Mouse (Mus musculus) midbrain, embryonic 11.5 days (tissue): ENCODE results near the gene 2210016F16Rik. TPM values are rescaled to one million over a fixed set of nuclear protein-coding genes. Genes with fewer than 3 reads are reported as not detected.

Experiments used
- ATAC-seq: fragments of 200-750 bp; cut with Nextera tagmentation; 2 replicates; pipeline ENCODE4 v1.8.0; 2017; ENCODE audit warnings: moderate TSS enrichment, moderate library complexity; ENCODE audit not compliant: low FRiP score
- DNase-seq: peaks from one replicate; pipeline ENCODE4 v3.0.0; 2015; ENCODE audit warnings: low spot score; ENCODE audit errors: missing footprints
- H3K27ac ChIP-seq: fragments of 300-500 bp; sonication (generic); 2 replicates; pipeline ENCODE4 v1.5.1; 2014; ENCODE audit warnings: low read depth, low read length
- H3K27me3 ChIP-seq: fragments of 300-500 bp; sonication (generic); 2 replicates; pipeline ENCODE4 v1.6.1; 2014; ENCODE audit warnings: mild to moderate bottlenecking, low read length, moderate library complexity, mixed read lengths; ENCODE audit not compliant: control insufficient read depth, insufficient read depth
- H3K36me3 ChIP-seq: fragments of 300-500 bp; sonication (generic); 2 replicates; pipeline ENCODE4 v1.6.1; 2014; ENCODE audit warnings: mild to moderate bottlenecking, low read length, moderate library complexity, mixed read lengths; ENCODE audit not compliant: control insufficient read depth, insufficient read depth
- H3K4me1 ChIP-seq: fragments of 300-500 bp; sonication (generic); 2 replicates; pipeline ENCODE4 v1.6.1; 2014; ENCODE audit warnings: low read length; ENCODE audit not compliant: control insufficient read depth, insufficient read depth
- H3K4me2 ChIP-seq: fragments of 300-500 bp; sonication (generic); 2 replicates; pipeline ENCODE4 v1.6.1; 2014; ENCODE audit warnings: mild to moderate bottlenecking, moderate library complexity
- H3K4me3 ChIP-seq: fragments of 300-500 bp; sonication (generic); 2 replicates; pipeline ENCODE4 v1.5.1; 2014; ENCODE audit warnings: low read depth, low read length
- H3K9ac ChIP-seq: fragments of 300-500 bp; sonication (generic); 2 replicates; pipeline ENCODE4 v1.6.1; 2014; ENCODE audit warnings: low read length
- H3K9me3 ChIP-seq: fragments of 300-500 bp; sonication (generic); 2 replicates; pipeline ENCODE4 v1.6.1; 2016; ENCODE audit warnings: low read length; ENCODE audit not compliant: control insufficient read depth
- WGBS: fragments of 180-500 bp; shearing (Covaris S2); extraction: QIAGEN DNeasy Blood & Tissue Kit; methylation state at CpG from one replicate; pipeline ENCODE4 v1.1.7; 2014; 5-methylcytosine and 5-hydroxymethylcytosine counted together
- polyA plus RNA-seq: library from polyadenylated mRNA; unstranded; fragments of >200 nt; fragmentation: Nextera tagmentation; extraction: Ambion mirVana; gene quantifications from 2 replicates; pipeline ENCODE4 v1.2.1, GENCODE M21; 2014

The 2210016F16Rik gene
- 31.1 and 34.9 TPM in 2 replicates for polyA plus RNA-seq

DNA sequence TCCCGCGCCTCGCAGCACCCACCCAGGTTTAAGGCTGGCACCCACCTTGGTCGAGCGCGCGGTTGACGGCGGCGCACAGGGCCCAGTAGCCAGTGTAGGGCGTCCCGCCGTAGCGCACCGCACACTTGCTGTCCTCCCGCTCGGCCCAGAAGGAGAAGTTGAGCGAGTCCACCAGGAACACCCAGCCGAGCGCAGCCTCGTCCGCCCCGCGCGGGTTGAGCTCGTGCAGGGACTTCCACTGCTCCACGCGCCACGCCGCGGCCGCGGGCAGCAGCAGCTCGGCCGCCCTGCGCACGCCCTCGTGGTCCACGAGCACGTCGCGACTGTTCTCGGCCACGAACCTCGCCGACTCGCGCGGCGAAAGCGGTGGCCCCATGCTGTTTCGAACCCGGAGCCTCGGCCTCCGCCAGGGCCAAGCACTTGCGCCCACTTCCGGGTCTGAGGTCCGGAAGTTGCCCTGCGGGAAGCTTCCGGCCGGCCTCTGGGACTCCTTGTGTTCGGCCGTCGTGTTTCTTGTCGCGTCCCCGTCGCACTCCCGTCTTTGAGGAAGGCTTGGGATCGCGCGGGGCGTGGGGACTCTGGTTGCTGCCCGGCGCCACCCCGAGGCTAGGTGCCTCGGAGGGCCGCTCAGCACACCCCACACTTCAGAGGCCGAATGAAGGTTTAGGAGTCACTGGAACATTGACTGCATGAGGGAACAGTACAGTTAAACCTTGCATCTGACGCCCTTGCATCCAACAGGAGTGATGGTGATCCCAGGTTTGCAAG lies at the start of gene 2210016F16Rik:
TSS of gene 2210016F16Rik (minus strand) at position 447 of the 768 bp plus-strand sequence.
- peak; percentile 83 for ATAC-seq
- WGBS = 4% methylated on average over 80 of the region's 80 CpGs
- peak within 1 kb of the TSS; percentile 89 for H3K9ac ChIP-seq
- peaks cover 4% of the 10 kb centered on the region; the same call in 1 of the 2 replicates for H3K4me1 ChIP-seq
- H3K4me2 ChIP-seq = peak within 1 kb of the TSS; percentile 83
- H3K27me3 ChIP-seq = no peaks in the 10 kb centered on the region
- H3K36me3 ChIP-seq = peaks cover 23% of the 10 kb centered on the region
- DNase-seq = peak; percentile 95
- H3K27ac ChIP-seq = no peak within 1 kb of the TSS
- peaks cover 20% of the 10 kb centered on the region for H3K9me3 ChIP-seq
- peak within 1 kb of the TSS; percentile 77 for H3K4me3 ChIP-seq

DNA sequence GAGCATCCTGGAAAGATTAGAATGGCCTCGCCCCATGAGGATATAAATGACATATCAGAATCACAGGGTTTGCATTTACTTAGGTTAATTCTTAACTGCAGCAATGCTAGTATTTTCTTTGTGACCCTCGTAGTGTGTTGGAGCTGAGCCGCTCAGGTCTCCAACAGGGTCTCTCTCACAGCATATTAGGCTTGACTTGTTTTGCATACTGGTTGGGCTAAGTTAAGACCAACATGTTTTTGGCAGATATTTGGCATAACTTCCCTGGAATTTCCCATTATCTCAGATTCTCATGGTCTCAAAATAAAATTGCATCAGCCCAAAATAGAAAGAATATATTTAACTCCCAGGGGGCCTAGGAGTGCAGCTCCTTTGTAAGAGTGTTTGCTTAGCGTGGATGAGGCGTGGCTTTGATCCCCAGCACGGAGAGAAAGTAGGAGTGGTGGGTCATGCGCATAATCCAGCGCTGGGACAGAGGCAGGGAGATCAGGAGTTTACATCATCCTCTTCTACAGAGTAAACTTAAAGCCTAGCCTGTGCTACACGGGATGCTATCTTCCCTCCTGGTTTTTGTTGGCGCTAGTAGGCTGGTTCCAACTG lies 38.1 kb upstream of the 2210016F16Rik start:
- H3K9ac ChIP-seq = no peak overlapping the region
- H3K4me2 ChIP-seq = no peak overlapping the region
- no peaks in the 10 kb centered on the region for H3K9me3 ChIP-seq
- DNase-seq (peak; percentile 78), ATAC-seq (no peak)
- no peaks in the 10 kb centered on the region for H3K36me3 ChIP-seq
- H3K4me3 ChIP-seq = no peak overlapping the region
- no peak overlapping the region for H3K27ac ChIP-seq
- no peaks in the 10 kb centered on the region for H3K27me3 ChIP-seq
- WGBS = 62% methylated on average over 10 of the region's 10 CpGs
- no peaks in the 10 kb centered on the region for H3K4me1 ChIP-seq

DNA sequence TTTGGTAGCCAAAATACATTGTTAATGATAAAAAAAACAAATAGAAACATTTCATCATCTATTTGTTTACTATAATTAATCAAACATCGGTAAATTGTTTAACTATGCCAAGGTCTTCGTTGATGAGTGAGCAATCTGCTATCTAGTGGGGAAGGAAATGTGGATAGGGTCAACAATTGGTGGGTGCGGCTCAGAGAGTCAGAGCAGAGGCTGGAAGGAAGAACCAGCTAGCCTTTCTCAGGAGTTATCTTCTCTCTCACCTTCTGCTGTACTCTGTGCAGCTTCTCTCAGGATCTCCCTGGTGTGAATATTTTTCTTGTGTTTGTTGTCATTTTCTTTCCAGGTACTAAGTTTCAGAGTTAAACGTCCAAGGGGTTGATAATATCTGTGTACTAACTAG lies 37.2 kb upstream of the 2210016F16Rik start:
- ATAC-seq (no peak), DNase-seq (peak; percentile 23)
- no peaks in the 10 kb centered on the region for H3K4me1 ChIP-seq
- H3K9ac ChIP-seq = no peak overlapping the region
- H3K36me3 ChIP-seq = no peaks in the 10 kb centered on the region
- H3K4me3 ChIP-seq = no peak overlapping the region
- H3K27me3 ChIP-seq = no peaks in the 10 kb centered on the region
- H3K4me2 ChIP-seq = no peak overlapping the region
- H3K9me3 ChIP-seq = no peaks in the 10 kb centered on the region
- H3K27ac ChIP-seq = no peak overlapping the region
- WGBS = 88% methylated on average over 4 of the region's 4 CpGs

DNA sequence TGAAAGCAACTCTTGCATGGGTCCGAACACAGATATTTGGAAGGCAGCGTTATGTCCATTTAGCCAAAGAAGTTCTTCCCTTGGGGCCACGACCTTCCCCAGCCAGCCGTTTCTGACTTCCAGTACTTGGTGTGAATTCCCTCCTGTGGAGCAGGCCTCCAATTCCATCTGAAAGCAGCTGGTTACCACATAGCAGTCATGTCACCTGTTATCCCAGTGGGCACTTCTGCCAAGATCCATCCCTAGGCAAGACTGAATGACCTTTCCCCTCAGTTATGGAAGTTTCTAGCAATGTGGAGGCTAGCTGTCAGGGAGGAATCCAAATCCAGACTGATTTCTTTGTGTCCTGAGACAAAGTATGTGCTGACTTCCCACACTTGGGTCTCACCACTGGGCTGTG lies 36.0 kb upstream of the 2210016F16Rik start:
- Histone ChIP-seq H3K27me3 (no peaks in the 10 kb centered on the region), H3K36me3 (no peaks in the 10 kb centered on the region), H3K4me2 (no peak overlapping the region), H3K4me1 (no peaks in the 10 kb centered on the region), H3K4me3 (no peak overlapping the region), H3K9ac (no peak overlapping the region), H3K9me3 (no peaks in the 10 kb centered on the region), H3K27ac (no peak overlapping the region)
- DNase-seq (no peak), ATAC-seq (no peak)
- 79% methylated on average over 4 of the region's 4 CpGs for WGBS

DNA sequence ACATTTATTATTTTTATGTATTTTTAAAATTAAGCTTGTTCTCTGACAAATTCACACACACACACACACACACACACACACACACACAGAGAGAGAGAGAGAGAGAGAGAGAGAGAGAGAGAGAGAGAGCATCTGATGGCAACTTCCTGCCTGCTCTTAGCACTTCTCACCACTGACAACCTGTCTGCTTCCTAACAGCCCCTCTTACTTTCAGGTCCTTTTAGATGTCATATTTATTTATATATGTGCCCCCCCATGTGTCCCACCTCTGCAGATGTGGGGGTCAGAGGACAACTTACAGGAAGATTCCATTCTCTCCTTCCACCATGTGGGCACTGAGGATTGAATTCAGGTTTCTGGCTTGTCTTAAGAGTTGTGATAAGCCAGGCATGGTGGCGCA lies 34.2 kb upstream of the 2210016F16Rik start:
- H3K36me3 ChIP-seq = no peaks in the 10 kb centered on the region
- WGBS = 95% methylated on average over 1 of the region's 1 CpGs
- ATAC-seq (no peak), DNase-seq (no peak)
- no peaks in the 10 kb centered on the region for H3K27me3 ChIP-seq
- no peaks in the 10 kb centered on the region for H3K4me1 ChIP-seq
- H3K27ac ChIP-seq = no peak overlapping the region
- H3K9ac ChIP-seq = no peak overlapping the region
- no peaks in the 10 kb centered on the region for H3K9me3 ChIP-seq
- H3K4me3 ChIP-seq = no peak overlapping the region
- H3K4me2 ChIP-seq = no peak overlapping the region

DNA sequence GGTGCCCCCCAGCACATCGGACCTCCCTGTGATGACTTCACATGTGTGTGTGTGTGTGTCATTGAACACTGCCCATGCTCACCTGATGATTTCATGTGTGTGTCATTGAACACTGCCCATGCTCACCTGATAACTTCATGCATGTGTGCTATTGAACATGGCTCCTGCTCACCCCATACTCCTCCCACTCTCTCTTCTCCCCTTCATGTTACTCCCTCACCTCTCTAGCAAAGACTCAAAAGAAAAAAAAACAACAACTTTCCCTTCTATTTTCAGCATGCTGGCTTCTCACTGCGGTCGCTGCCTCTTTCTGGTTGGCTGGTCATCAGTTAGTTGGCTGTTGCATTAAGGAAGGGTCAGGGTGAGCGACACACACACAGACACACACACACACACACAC lies 33.6 kb upstream of the 2210016F16Rik start:
- no peaks in the 10 kb centered on the region for H3K9me3 ChIP-seq
- H3K27me3 ChIP-seq = no peaks in the 10 kb centered on the region
- H3K4me3 ChIP-seq = no peak overlapping the region
- H3K4me1 ChIP-seq = no peaks in the 10 kb centered on the region
- ATAC-seq = no peak
- no peaks in the 10 kb centered on the region for H3K36me3 ChIP-seq
- H3K27ac ChIP-seq = no peak overlapping the region
- no peak overlapping the region for H3K4me2 ChIP-seq
- peak; percentile 64 for DNase-seq
- 79% methylated on average over 4 of the region's 4 CpGs for WGBS
- H3K9ac ChIP-seq = no peak overlapping the region

DNA sequence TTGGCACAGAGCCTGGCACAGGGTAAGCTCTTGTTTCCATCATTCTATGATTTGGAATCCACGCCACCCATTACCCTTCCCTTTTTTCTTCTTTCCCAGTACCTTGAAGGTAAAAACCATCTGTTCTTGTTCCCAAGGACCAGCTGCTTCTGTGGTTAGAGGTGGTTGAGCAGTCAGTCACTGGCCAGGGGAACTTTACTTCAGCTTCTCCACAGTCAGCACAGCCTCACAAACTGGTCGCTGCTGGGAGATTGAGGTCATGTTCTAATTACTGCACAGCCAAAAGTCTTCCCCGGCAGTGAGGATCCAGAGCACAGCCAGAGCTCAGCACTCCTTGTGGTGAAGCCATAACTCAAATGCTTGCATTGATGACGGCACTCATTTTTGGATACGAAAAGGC lies 30.8 kb upstream of the 2210016F16Rik start:
- ATAC-seq = no peak
- Histone ChIP-seq H3K4me1 (no peaks in the 10 kb centered on the region), H3K27me3 (no peaks in the 10 kb centered on the region), H3K4me3 (no peak overlapping the region), H3K9me3 (no peaks in the 10 kb centered on the region), H3K36me3 (no peaks in the 10 kb centered on the region; the same call in 1 of the 2 replicates), H3K4me2 (no peak overlapping the region), H3K9ac (no peak overlapping the region), H3K27ac (no peak overlapping the region)
- no peak for DNase-seq
- WGBS = 90% methylated on average over 5 of the region's 5 CpGs

DNA sequence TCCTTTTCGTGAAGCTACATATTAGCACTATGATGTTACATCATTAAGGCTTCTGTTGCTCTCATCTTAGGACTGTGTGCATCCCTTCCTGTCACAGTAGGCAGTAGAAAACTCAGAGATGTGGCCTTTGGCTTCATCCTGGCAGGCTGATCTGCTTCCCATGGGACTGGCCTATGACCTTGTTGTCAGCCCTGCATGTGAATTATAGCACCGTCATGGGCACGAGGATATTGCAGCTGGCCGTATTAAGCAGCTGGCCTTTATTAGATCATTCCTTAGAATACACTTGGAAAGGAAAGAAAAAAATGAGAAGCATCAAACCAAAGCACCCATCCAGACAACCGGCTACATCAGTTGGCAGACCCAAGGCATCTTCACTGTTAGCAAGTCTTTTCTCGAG lies 30.3 kb upstream of the 2210016F16Rik start:
- ATAC-seq = no peak
- 90% methylated on average over 6 of the region's 6 CpGs for WGBS
- no peaks in the 10 kb centered on the region for H3K27me3 ChIP-seq
- DNase-seq = peak; percentile 17
- no peaks in the 10 kb centered on the region for H3K4me1 ChIP-seq
- H3K4me2 ChIP-seq = no peak overlapping the region
- no peaks in the 10 kb centered on the region; the same call in 1 of the 2 replicates for H3K36me3 ChIP-seq
- no peaks in the 10 kb centered on the region for H3K9me3 ChIP-seq
- H3K4me3 ChIP-seq = no peak overlapping the region
- H3K27ac ChIP-seq = no peak overlapping the region
- H3K9ac ChIP-seq = no peak overlapping the region

DNA sequence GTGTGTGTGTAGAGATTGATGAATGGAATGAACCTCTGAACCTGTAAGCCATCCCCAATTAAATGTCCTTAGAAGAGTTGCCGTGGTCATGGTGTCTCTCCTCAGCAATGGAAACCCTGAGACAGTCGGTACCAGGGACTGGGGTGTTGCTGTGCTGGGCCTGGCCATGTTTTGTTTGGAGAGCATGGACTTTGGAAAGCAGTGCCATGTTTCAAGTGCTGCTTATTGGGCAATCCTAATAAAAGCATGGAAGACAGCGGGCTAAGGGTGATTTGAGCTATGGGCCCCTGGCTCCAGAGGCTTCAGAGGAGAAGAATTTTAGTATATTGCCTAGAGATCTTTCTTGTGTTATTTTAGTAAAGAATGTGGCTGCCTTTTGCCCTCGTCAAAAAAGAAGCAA lies 26.0 kb upstream of the 2210016F16Rik start:
- Histone ChIP-seq H3K36me3 (no peaks in the 10 kb centered on the region; the same call in 1 of the 2 replicates), H3K4me2 (no peak overlapping the region), H3K27ac (no peak overlapping the region), H3K4me3 (no peak overlapping the region), H3K27me3 (no peaks in the 10 kb centered on the region), H3K9ac (no peak overlapping the region), H3K4me1 (no peaks in the 10 kb centered on the region), H3K9me3 (no peaks in the 10 kb centered on the region)
- 92% methylated on average over 4 of the region's 4 CpGs for WGBS
- DNase-seq = no peak
- ATAC-seq = no peak
